Mouse (Mus musculus) thymus, adult 18-20 months (tissue): ENCODE measurements around the gene Reps2.

Source experiments
- DNase-seq, 2 experiments: peaks; one replicate each; pipeline ENCODE4 v3.0.0; 2022; ENCODE audit warnings: mixed read lengths in 2 of 2

Reps2 gene

DNA sequence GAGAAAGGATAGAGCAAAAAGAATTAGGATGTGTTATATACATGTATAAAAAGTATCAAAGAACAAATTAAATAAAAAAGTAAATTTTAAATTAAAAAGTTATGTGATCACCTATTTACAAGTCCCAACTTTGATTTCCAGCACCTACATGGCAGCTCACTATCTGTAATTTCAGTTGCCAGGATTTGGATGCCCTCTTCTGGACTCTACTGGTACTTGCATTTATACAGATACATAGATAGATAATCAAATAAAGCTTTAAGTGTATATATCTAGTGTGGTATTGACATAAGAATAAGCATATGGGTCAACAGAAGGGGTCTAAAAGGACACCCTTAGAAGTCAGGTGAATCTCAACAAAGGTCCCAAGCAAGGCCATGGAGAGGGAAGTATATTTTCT, 155.7 kb downstream of the Reps2 start:
- no peak for DNase-seq

DNA sequence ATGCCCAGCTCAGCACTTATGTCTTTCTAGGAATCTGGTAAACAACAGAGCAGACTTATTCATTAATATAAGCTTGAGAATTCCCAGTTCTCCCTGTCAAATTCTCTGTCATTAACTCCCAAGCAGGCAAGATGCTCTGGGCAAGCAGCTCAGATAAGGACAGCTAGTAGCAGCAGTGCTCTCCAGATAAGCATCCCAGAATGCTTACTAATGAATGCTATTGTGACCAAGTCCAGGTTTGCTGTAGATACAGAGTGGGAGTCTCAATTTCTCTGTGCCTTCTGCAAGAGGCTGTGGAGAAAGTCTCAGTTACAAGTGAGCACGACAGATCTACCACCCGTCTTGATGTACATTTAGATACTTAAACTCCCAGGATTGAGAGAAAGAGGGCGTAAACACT, 173.2 kb downstream of the Reps2 start:
- no peak for DNase-seq

DNA sequence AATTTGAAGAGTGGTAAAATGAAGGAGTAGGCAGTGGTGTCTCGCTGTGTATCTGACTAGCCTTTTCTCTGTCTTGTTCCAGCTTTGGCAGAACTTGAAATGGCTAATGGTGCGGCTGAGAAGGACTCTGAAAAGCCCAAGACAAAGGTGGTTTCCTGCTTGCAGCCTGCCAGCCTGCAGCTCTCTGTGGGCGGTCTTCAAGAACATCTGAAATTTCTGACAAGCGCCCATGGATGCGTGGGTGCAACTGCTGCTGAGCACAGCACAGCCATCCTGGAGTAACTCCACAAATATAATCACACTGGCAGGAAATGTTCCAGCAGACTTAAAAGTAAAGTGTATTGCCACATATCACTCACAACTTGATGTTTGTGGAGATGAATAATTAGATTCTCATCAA, 181.3 kb downstream of the Reps2 start:
- no peak for DNase-seq

- DNase-seq: no peak
Observed at GRCm38 (mm10) chrX:162456445-162456844, 187.0 kb downstream of the Reps2 start.

DNA sequence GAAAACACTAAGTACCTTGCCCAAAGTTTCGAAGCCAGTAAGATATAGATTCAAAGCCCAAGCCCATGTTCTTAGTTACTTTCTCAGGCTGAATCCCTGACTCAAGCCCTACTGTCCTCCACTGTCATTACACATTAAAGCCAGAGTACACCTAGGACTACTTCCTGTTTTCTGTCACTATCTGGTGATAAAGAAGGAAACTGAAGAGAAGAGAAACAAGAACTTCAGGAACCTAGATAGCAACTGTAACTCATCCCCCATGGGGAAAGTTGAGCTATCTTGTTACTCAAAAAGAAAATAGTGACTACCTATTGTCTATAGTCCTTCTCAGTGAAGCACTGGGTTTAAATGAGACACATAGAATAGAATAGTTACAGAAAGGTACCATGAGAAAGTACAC, 188.1 kb downstream of the Reps2 start:
- DNase-seq: no peak

- DNase-seq: no peak
Observed at GRCm38 (mm10) chrX:162453821-162454402, 189.5 kb downstream of the Reps2 start.

GRCm38 (mm10) chrX:162452642-162453041, 190.8 kb downstream of the Reps2 start:
- no peak for DNase-seq

GRCm38 (mm10) chrX:162447974-162448373, 195.5 kb downstream of the Reps2 start:
- DNase-seq: no peak

- DNase-seq: no peak
Observed at GRCm38 (mm10) chrX:162446678-162447318, 196.7 kb downstream of the Reps2 start.

DNA sequence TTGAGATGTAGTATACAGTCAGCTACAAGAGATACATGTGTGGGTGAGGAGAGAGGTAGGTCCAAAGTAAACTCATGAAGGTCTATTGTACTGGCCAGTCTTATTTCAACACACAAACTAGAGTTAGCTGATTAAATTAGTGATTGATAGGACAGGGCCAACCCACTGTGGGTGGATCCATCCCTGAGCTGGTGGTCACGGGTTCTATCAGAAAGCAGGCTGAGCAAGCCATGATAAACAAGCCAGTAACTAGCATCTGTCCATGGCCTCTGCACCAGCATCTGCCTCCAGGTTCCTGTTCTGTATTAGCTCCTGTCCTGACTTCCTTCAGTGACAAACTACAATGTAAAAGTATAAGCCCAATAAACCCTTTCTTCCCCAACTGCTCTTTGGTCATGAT, 200.1 kb downstream of the Reps2 start:
- no peak for DNase-seq

- DNase-seq: no peak
Observed at GRCm38 (mm10) chrX:162442970-162443369, 200.5 kb downstream of the Reps2 start.

GRCm38 (mm10) chrX:162432776-162433543, 210.5 kb downstream of the Reps2 start:
- DNase-seq: no peak

- no peak for DNase-seq
Observed at GRCm38 (mm10) chrX:162427698-162428097, 215.8 kb downstream of the Reps2 start.

DNA sequence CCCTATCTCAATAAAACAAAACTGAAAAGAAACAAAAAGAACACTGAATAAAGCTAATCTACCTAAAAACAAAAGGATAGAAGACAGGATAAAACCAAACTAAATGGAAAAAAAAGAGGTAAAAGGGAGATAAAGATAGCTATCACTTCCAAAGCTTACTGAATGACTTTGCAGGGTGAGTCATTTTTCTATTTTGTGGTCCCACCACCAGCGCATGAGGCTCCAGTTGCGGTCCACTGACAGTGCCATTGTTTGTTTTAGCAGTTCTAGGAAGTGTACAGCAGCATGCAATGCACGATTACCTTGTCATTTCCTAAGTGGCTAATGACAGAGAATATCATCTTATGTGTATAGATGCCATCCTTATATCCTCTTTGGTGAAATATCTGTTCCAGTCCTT, 224.0 kb downstream of the Reps2 start:
- no peak for DNase-seq

DNA sequence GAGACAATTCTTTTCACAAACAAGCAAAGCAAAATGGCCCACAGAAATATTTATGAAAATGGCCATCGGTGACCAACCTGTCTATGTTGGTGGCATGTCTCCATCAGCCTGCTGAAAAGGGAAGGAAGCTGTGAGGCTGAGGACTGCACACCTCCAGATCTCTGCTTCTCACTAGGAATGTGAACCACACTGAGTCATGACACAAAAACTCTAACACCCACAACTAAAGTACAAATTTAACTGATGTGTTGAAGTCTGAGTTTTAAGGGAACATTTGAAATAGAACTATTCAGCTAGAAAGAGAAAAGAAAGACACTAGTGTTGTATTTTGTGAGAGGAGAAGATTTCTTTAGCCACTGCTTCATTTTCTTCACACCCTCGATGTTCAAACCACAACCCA, 230.3 kb downstream of the Reps2 start:
- no peak for DNase-seq

DNA sequence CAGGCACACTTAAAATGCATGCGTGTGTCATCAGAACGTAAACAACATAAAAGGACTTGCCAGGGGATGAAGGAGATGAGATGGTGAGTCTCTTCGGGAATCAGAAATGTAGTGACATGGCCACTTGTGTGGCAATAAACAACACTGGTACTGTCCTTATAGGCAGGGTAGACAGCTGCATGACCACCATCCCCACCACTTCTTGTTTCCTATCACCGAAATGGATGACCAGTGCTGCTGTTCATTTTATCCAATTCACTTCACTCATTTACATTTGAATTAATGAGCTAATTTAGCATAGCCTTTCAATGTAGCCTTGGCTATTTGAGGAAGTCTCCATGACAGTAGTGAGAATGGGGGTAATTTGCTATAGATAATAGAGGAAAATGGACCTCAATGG, 236.2 kb downstream of the Reps2 start:
- no peak for DNase-seq

DNA sequence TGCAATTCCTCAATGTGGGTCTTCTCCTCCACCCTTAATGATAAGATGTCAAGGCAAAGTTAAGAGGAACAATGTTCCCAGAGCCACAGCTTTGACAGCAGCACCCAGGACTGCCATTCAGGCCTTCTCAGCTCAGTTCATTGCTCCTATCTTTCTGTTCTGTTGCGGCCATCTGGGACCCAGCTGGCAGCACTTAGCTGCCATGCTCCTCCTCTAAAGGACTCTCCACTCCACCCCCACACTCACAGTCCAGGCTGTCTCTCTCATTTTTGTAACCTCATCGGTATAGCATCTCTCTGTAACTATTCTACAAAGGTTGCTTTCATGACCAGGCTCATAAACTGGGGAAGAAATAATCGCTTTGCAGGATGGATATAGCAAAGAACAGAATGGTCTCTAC, 241.0 kb downstream of the Reps2 start:
- DNase-seq: no peak

DNA sequence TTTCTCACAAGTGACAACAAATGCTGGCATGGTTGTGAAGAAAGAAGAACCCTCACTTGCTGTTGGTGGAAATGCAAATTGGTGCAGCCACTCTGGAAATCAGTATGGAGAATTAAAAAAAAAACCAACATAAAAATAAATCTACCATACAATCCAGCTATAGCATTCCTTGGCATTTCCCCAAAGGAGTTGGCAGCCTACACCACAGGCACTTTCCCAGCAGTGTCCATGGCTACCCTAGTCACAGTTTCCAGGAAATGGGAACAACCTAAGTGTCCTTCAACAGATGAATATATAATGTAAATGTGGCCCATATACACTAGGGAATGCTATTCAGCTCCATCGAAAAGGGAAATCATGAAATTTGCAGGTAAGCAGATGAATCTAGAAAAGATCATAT, 262.7 kb downstream of the Reps2 start:
- no peak for DNase-seq

GRCm38 (mm10) chrX:162363206-162363605, 280.2 kb downstream of the Reps2 start:
- no peak for DNase-seq
